Mouse (Mus musculus) retina, adult 2 months (tissue): ENCODE results near the gene Tspan5.

Source experiments
- DNase-seq: peaks from one replicate; pipeline ENCODE4 v3.0.0-alpha.2; 2012; ENCODE audit warnings: low read depth, low spot score

Tspan5 gene

GRCm38 (mm10) chr3:138807795-138808194 lies 65.8 kb downstream of the Tspan5 start:
- DNase-seq: no peak

- no peak for DNase-seq
Measured at GRCm38 (mm10) chr3:138809509-138809908, 67.5 kb downstream of the Tspan5 start.

GRCm38 (mm10) chr3:138812565-138812964 lies 70.6 kb downstream of the Tspan5 start:
- DNase-seq: peak; percentile 43

GRCm38 (mm10) chr3:138813139-138813810 lies 71.3 kb downstream of the Tspan5 start:
- DNase-seq: peak; percentile 60

- DNase-seq: no peak
Measured at GRCm38 (mm10) chr3:138814457-138814856, 72.5 kb downstream of the Tspan5 start.

- DNase-seq: no peak
Measured at GRCm38 (mm10) chr3:138815127-138815837, 73.3 kb downstream of the Tspan5 start.

GRCm38 (mm10) chr3:138816888-138817656 lies 75.1 kb downstream of the Tspan5 start:
- no peak for DNase-seq

GRCm38 (mm10) chr3:138819862-138820261 lies 77.9 kb downstream of the Tspan5 start:
- no peak for DNase-seq

- DNase-seq: no peak
Measured at GRCm38 (mm10) chr3:138820296-138820695, 78.3 kb downstream of the Tspan5 start.

- no peak for DNase-seq
Measured at GRCm38 (mm10) chr3:138821886-138822445, 80.0 kb downstream of the Tspan5 start.

GRCm38 (mm10) chr3:138823857-138824256 lies 81.9 kb downstream of the Tspan5 start:
- DNase-seq: no peak

GRCm38 (mm10) chr3:138825296-138825695 lies 83.3 kb downstream of the Tspan5 start:
- no peak for DNase-seq

GRCm38 (mm10) chr3:138826243-138826800 lies 84.3 kb downstream of the Tspan5 start:
- DNase-seq: no peak

GRCm38 (mm10) chr3:138832827-138833517 lies 91.0 kb downstream of the Tspan5 start:
- no peak for DNase-seq

GRCm38 (mm10) chr3:138834174-138834573 lies 92.2 kb downstream of the Tspan5 start:
- DNase-seq: no peak

GRCm38 (mm10) chr3:138836937-138837336 lies 94.9 kb downstream of the Tspan5 start:
- no peak for DNase-seq

- no peak for DNase-seq
Measured at GRCm38 (mm10) chr3:138837651-138838050, 95.7 kb downstream of the Tspan5 start.

- no peak for DNase-seq
Measured at GRCm38 (mm10) chr3:138839656-138840055, 97.7 kb downstream of the Tspan5 start.

GRCm38 (mm10) chr3:138841288-138841687 lies 99.3 kb downstream of the Tspan5 start:
- no peak for DNase-seq

GRCm38 (mm10) chr3:138843180-138843579 lies 101.2 kb downstream of the Tspan5 start:
- no peak for DNase-seq

- DNase-seq: no peak
Measured at GRCm38 (mm10) chr3:138843641-138844040, 101.6 kb downstream of the Tspan5 start.
